Mouse (Mus musculus): ENCODE measurements around the gene Plekha7.
"Not testable (repeated sequence)": the region's sequence is repeated elsewhere in the genome, so short reads cannot be mapped to it uniquely, and the experiment has no call there.

GRCm38 (mm10) chr7:116084366-116084765 is 223.8 kb downstream of the Plekha7 start, which contains the start of gene Gm4353:
- not testable (repeated sequence) for TF ChIP-seq CHD2 (IDR thresholded peaks at IDR 0.05; ENCODE audit: low read depth, low read length); ZC3H11A (IDR thresholded peaks at IDR 0.05; ENCODE audit: borderline replicate concordance, low read depth, low read length)

Data from ES-E14 (cell line).